Mouse (Mus musculus) G1E-ER4 (cell line): Measurements from ENCODE around the gene Acbd4. TPM values are rescaled to one million over a fixed set of nuclear protein-coding genes. Genes with fewer than 3 reads are reported as not detected.

Experiments used
- GATA1 ChIP-seq: IDR thresholded peaks from one replicate; pipeline ENCODE4 v1.8.0; 2012; ENCODE audit warnings: low read length, inconsistent platforms
- polyA plus RNA-seq: library from polyadenylated mRNA; stranded (reverse); fragments of >175 nt; gene quantifications from 2 replicates; pipeline ENCODE4 v1.2.3, GENCODE M21; 2012

Acbd4 gene
- polyA plus RNA-seq = 27.3 and 31.9 TPM in 2 replicates

GRCm38 (mm10) chr11:103101481-103101865, at the start of gene Acbd4, which contains the start of gene Plcd3:
Gene Acbd4, plus strand, starts transcription at chr11:103101682.
Gene Plcd3, minus strand, starts transcription at chr11:103101658.
- TF ChIP-seq GATA1 = no peak

GRCm38 (mm10) chr11:103052078-103052477, 49.4 kb upstream of the Acbd4 start:
- TF ChIP-seq GATA1 = no peak

- no peak for TF ChIP-seq GATA1
Observed at GRCm38 (mm10) chr11:103053191-103054076, 48.0 kb upstream of the Acbd4 start.

GRCm38 (mm10) chr11:103054798-103055197, 46.7 kb upstream of the Acbd4 start:
- no peak for TF ChIP-seq GATA1

- no peak for TF ChIP-seq GATA1
Observed at GRCm38 (mm10) chr11:103056636-103057035, 44.8 kb upstream of the Acbd4 start.

GRCm38 (mm10) chr11:103058499-103059085, 42.9 kb upstream of the Acbd4 start:
- TF ChIP-seq GATA1 = no peak

- no peak for TF ChIP-seq GATA1
Observed at GRCm38 (mm10) chr11:103066191-103067050, 35.1 kb upstream of the Acbd4 start.

GRCm38 (mm10) chr11:103067051-103067361, 34.5 kb upstream of the Acbd4 start:
- TF ChIP-seq GATA1 = no peak

GRCm38 (mm10) chr11:103067457-103068001, 34.0 kb upstream of the Acbd4 start:
- no peak for TF ChIP-seq GATA1

- TF ChIP-seq GATA1 = no peak
Observed at GRCm38 (mm10) chr11:103068272-103068671, 33.2 kb upstream of the Acbd4 start.

GRCm38 (mm10) chr11:103068884-103069283, 32.6 kb upstream of the Acbd4 start:
- no peak for TF ChIP-seq GATA1

- no peak for TF ChIP-seq GATA1
Observed at GRCm38 (mm10) chr11:103069731-103070130, 31.8 kb upstream of the Acbd4 start.

- no peak for TF ChIP-seq GATA1
Observed at GRCm38 (mm10) chr11:103070322-103070880, 31.1 kb upstream of the Acbd4 start.

GRCm38 (mm10) chr11:103073671-103074070, 27.8 kb upstream of the Acbd4 start:
- no peak for TF ChIP-seq GATA1

- no peak for TF ChIP-seq GATA1
Observed at GRCm38 (mm10) chr11:103074121-103074650, 27.3 kb upstream of the Acbd4 start.
